Mouse (Mus musculus): Measurements from ENCODE around the gene Bcl2l12. TPM values are rescaled to one million over a fixed set of nuclear protein-coding genes. Genes with fewer than 3 reads are reported as not detected.
"Not testable (repeated sequence)": the region's sequence is repeated elsewhere in the genome, so short reads cannot be mapped to it uniquely, and the experiment has no call there.

Gene Bcl2l12
- polyA plus RNA-seq, 1 experiment from 2014 or later, result 12.8 TPM

- H3K9ac ChIP-seq, result no peak overlapping the region
- ATAC-seq (ENCODE audit: low FRiP score, low read depth), result no peak
These were observed 31.5 kb upstream of the Bcl2l12 start for GRCm38 (mm10) chr7:45029995-45030394.

GRCm38 (mm10) chr7:45028351-45028750, 29.8 kb upstream of the Bcl2l12 start:
- peaks cover 65% of the 10 kb centered on the region for H3K36me3 ChIP-seq
- H3K27me3 ChIP-seq, result no peaks in the 10 kb centered on the region
- no peak for ATAC-seq (ENCODE audit: low FRiP score, low read depth)
- H3K4me1 ChIP-seq (replicated peaks), result peaks cover 11% of the 10 kb centered on the region
- 93% methylated on average over 11 of the region's 11 CpGs for WGBS
- no peak overlapping the region for H3K27ac ChIP-seq (replicated peaks)
- no peaks in the 10 kb centered on the region for H3K9me3 ChIP-seq
- no peak overlapping the region for H3K4me3 ChIP-seq
- H3K4me2 ChIP-seq, result no peak overlapping the region
- H3K9ac ChIP-seq, result no peak overlapping the region

More at GRCm38 (mm10) chr7:45029995-45030394, 31.5 kb upstream of the Bcl2l12 start:
- H3K27me3 ChIP-seq, result no peaks in the 10 kb centered on the region
- peaks cover 82% of the 10 kb centered on the region for H3K36me3 ChIP-seq
- no peak overlapping the region for H3K27ac ChIP-seq (replicated peaks)
- H3K4me3 ChIP-seq, result no peak overlapping the region
- peaks cover 11% of the 10 kb centered on the region for H3K4me1 ChIP-seq (replicated peaks)
- H3K4me2 ChIP-seq, result no peak overlapping the region
- 92% methylated on average over 6 of the region's 6 CpGs for WGBS
- H3K9me3 ChIP-seq, result no peaks in the 10 kb centered on the region

GRCm38 (mm10) chr7:45027761-45028160, 29.2 kb upstream of the Bcl2l12 start:
- H3K36me3 ChIP-seq, result peaks cover 59% of the 10 kb centered on the region
- no peak for ATAC-seq (ENCODE audit: low FRiP score, low read depth)
- H3K27me3 ChIP-seq, result no peaks in the 10 kb centered on the region
- H3K4me1 ChIP-seq (replicated peaks), result peaks cover 11% of the 10 kb centered on the region
- no peak overlapping the region for H3K9ac ChIP-seq
- H3K9me3 ChIP-seq, result no peaks in the 10 kb centered on the region
- H3K27ac ChIP-seq (replicated peaks), result no peak overlapping the region
- no peak overlapping the region for H3K4me3 ChIP-seq
- WGBS, result 96% methylated on average over 9 of the region's 9 CpGs
- H3K4me2 ChIP-seq, result no peak overlapping the region

GRCm38 (mm10) chr7:45026256-45026655, 27.7 kb upstream of the Bcl2l12 start:
- peak; percentile 19; the same call in 1 of the 2 replicates for ATAC-seq (ENCODE audit: low FRiP score, low read depth)

GRCm38 (mm10) chr7:45025601-45026220, 27.2 kb upstream of the Bcl2l12 start:
- WGBS, result 77% methylated on average over 8 of the region's 8 CpGs
- no peak for ATAC-seq (ENCODE audit: low FRiP score, low read depth)
- Histone ChIP-seq H3K36me3 (peaks cover 40% of the 10 kb centered on the region), H3K27ac (replicated peaks) (peak overlapping the region; percentile 37; the same call in 1 of the 2 replicates), H3K9me3 (no peaks in the 10 kb centered on the region), H3K4me1 (replicated peaks) (peaks cover 11% of the 10 kb centered on the region), H3K4me3 (no peak overlapping the region), H3K9ac (no peak overlapping the region), H3K4me2 (no peak overlapping the region), H3K27me3 (no peaks in the 10 kb centered on the region)

More at GRCm38 (mm10) chr7:45026256-45026655, 27.7 kb upstream of the Bcl2l12 start:
- H3K36me3 ChIP-seq, result peaks cover 45% of the 10 kb centered on the region
- no peak overlapping the region for H3K4me3 ChIP-seq
- peak overlapping the region; percentile 37; the same call in 1 of the 2 replicates for H3K27ac ChIP-seq (replicated peaks)
- no peaks in the 10 kb centered on the region for H3K9me3 ChIP-seq
- 50% methylated on average over 2 of the region's 2 CpGs for WGBS
- no peak overlapping the region for H3K9ac ChIP-seq
- no peaks in the 10 kb centered on the region for H3K27me3 ChIP-seq
- no peak overlapping the region for H3K4me2 ChIP-seq
- H3K4me1 ChIP-seq (replicated peaks), result peaks cover 11% of the 10 kb centered on the region

GRCm38 (mm10) chr7:45024281-45025248, 26.1 kb upstream of the Bcl2l12 start:
- Histone ChIP-seq H3K9me3 (no peaks in the 10 kb centered on the region), H3K27me3 (no peaks in the 10 kb centered on the region), H3K27ac (replicated peaks) (no peak overlapping the region), H3K36me3 (peaks cover 28% of the 10 kb centered on the region), H3K4me3 (no peak overlapping the region), H3K9ac (no peak overlapping the region), H3K4me1 (replicated peaks) (peaks cover 11% of the 10 kb centered on the region), H3K4me2 (no peak overlapping the region)
- 88% methylated on average over 15 of the region's 15 CpGs for WGBS
- no peak for ATAC-seq (ENCODE audit: low FRiP score, low read depth)

GRCm38 (mm10) chr7:45023711-45024110, 25.2 kb upstream of the Bcl2l12 start:
- H3K4me2 ChIP-seq; ATAC-seq (ENCODE audit: low FRiP score, low read depth); H3K9me3 ChIP-seq; H3K27ac ChIP-seq (replicated peaks); H3K27me3 ChIP-seq; H3K9ac ChIP-seq; H3K4me3 ChIP-seq: not testable (repeated sequence)
- peaks cover 23% of the 10 kb centered on the region for H3K36me3 ChIP-seq
- peaks cover 11% of the 10 kb centered on the region for H3K4me1 ChIP-seq (replicated peaks)
- WGBS, result 81% methylated on average over 5 of the region's 5 CpGs

- no peak overlapping the region for H3K4me2 ChIP-seq
- ATAC-seq (ENCODE audit: low FRiP score, low read depth), result no peak
- H3K9me3 ChIP-seq, result no peaks in the 10 kb centered on the region
- H3K36me3 ChIP-seq, result no peaks in the 10 kb centered on the region
- no peak overlapping the region for H3K4me3 ChIP-seq
- no peak overlapping the region for H3K9ac ChIP-seq
- no peaks in the 10 kb centered on the region; the same call in 1 of the 2 replicates for H3K27me3 ChIP-seq
- no peak overlapping the region for H3K27ac ChIP-seq (replicated peaks)
- WGBS, result 83% methylated on average over 9 of the region's 9 CpGs
- peaks cover 16% of the 10 kb centered on the region for H3K4me1 ChIP-seq (replicated peaks)
These were observed 21.7 kb upstream of the Bcl2l12 start for GRCm38 (mm10) chr7:45020225-45020624.

GRCm38 (mm10) chr7:45019031-45019571, 20.6 kb upstream of the Bcl2l12 start:
- peak overlapping the region; percentile 62; the same call in 1 of the 2 replicates for H3K4me3 ChIP-seq
- H3K27me3 ChIP-seq, result no peaks in the 10 kb centered on the region; the same call in 1 of the 2 replicates
- no peak overlapping the region for H3K9ac ChIP-seq
- 45% methylated on average over 8 of the region's 8 CpGs for WGBS
- no peaks in the 10 kb centered on the region for H3K36me3 ChIP-seq
- no peak for ATAC-seq (ENCODE audit: low FRiP score, low read depth)
- no peaks in the 10 kb centered on the region for H3K9me3 ChIP-seq
- 0 out of 2 replicates have a peak overlapping the region, but pooled peaks have one; percentile 69 for H3K27ac ChIP-seq (replicated peaks)
- peak overlapping the region; percentile 91; the same call in 1 of the 2 replicates for H3K4me2 ChIP-seq
- H3K4me1 ChIP-seq (replicated peaks), result peaks cover 27% of the 10 kb centered on the region

- peak within 1 kb of the TSS; percentile 91 for H3K4me2 ChIP-seq
- peaks cover 4% of the 10 kb centered on the region for H3K36me3 ChIP-seq
- H3K9ac ChIP-seq, result peak within 1 kb of the TSS; percentile 46
- peak within 1 kb of the TSS; percentile 62 for H3K4me3 ChIP-seq
- under 1% methylated on average over 36 of the region's 36 CpGs for WGBS
- H3K27me3 ChIP-seq, result no peaks in the 10 kb centered on the region; the same call in 1 of the 2 replicates
- ATAC-seq (ENCODE audit: low FRiP score, low read depth), result peak; percentile 82
- H3K27ac ChIP-seq (replicated peaks), result peak within 1 kb of the TSS; percentile 81
- H3K9me3 ChIP-seq, result no peaks in the 10 kb centered on the region
- peaks cover 36% of the 10 kb centered on the region for H3K4me1 ChIP-seq (replicated peaks)
These were observed 18.9 kb upstream of the Bcl2l12 start, which contains the start of gene Rras for GRCm38 (mm10) chr7:45017242-45018061. Gene Rras (plus strand): TSS chr7:45017961.

GRCm38 (mm10) chr7:45016761-45017160, 18.2 kb upstream of the Bcl2l12 start:
- H3K9ac ChIP-seq, result peak overlapping the region; percentile 26
- peak overlapping the region; percentile 91 for H3K4me2 ChIP-seq
- peak overlapping the region; percentile 81 for H3K27ac ChIP-seq (replicated peaks)
- 2% methylated on average over 4 of the region's 4 CpGs for WGBS
- peaks cover 36% of the 10 kb centered on the region for H3K4me1 ChIP-seq (replicated peaks)
- peaks cover 10% of the 10 kb centered on the region for H3K36me3 ChIP-seq
- no peaks in the 10 kb centered on the region; the same call in 1 of the 2 replicates for H3K27me3 ChIP-seq
- H3K9me3 ChIP-seq, result no peaks in the 10 kb centered on the region
- H3K4me3 ChIP-seq, result peak overlapping the region; percentile 62
- ATAC-seq (ENCODE audit: low FRiP score, low read depth), result no peak

Measured in hindbrain, embryonic 15.5 days (tissue).